Mouse (Mus musculus) intestine, embryonic 15.5 days (tissue): Measurements from ENCODE around the gene Fis1. TPM values are rescaled to one million over a fixed set of nuclear protein-coding genes. Genes with fewer than 3 reads are reported as not detected.

ENCODE experiments used
- ATAC-seq: fragments of 200-750 bp; cut with Nextera tagmentation; 2 replicates; pipeline ENCODE4 v1.8.0; 2017; ENCODE audit warnings: moderate TSS enrichment, moderate library complexity
- H3K27ac ChIP-seq: fragments of 300-500 bp; sonication (generic); 2 replicates; pipeline ENCODE4 v1.5.1; 2015; ENCODE audit warnings: mild to moderate bottlenecking, inconsistent platforms
- H3K27me3 ChIP-seq: fragments of 300-500 bp; sonication (generic); replicated peaks from 2 replicates; pipeline ENCODE4 v1.6.1; 2015; ENCODE audit warnings: inconsistent platforms
- H3K36me3 ChIP-seq: fragments of 300-500 bp; sonication (generic); 2 replicates; pipeline ENCODE4 v1.6.1; 2015; ENCODE audit warnings: inconsistent platforms
- H3K4me1 ChIP-seq: fragments of 300-500 bp; sonication (generic); replicated peaks from 2 replicates; pipeline ENCODE4 v1.6.1; 2015; ENCODE audit warnings: inconsistent platforms
- H3K4me2 ChIP-seq: fragments of 300-500 bp; sonication (generic); replicated peaks from 2 replicates; pipeline ENCODE4 v1.6.1; 2015; ENCODE audit warnings: mild to moderate bottlenecking, inconsistent platforms
- H3K4me3 ChIP-seq: fragments of 300-500 bp; sonication (generic); replicated peaks from 2 replicates; pipeline ENCODE4 v1.5.1; 2015; ENCODE audit warnings: inconsistent platforms
- H3K9ac ChIP-seq: fragments of 300-500 bp; sonication (generic); 2 replicates; pipeline ENCODE4 v1.6.1; 2015; ENCODE audit warnings: inconsistent platforms
- H3K9me3 ChIP-seq: fragments of 300-500 bp; sonication (generic); 2 replicates; pipeline ENCODE4 v1.6.1; 2016; ENCODE audit warnings: inconsistent platforms
- WGBS: fragments of 180-500 bp; shearing (Covaris S2); methylation state at CpG from one replicate; pipeline ENCODE4 v1.1.7; 2015; 5-methylcytosine and 5-hydroxymethylcytosine counted together
- polyA plus RNA-seq: library from polyadenylated mRNA; unstranded; fragments of >200 nt; fragmentation: Nextera tagmentation; extraction: Ambion mirVana; gene quantifications from 2 replicates; pipeline ENCODE4 v1.2.1, GENCODE M21; 2015

The Fis1 gene
- polyA plus RNA-seq = 258 and 259 TPM in 2 replicates

DNA sequence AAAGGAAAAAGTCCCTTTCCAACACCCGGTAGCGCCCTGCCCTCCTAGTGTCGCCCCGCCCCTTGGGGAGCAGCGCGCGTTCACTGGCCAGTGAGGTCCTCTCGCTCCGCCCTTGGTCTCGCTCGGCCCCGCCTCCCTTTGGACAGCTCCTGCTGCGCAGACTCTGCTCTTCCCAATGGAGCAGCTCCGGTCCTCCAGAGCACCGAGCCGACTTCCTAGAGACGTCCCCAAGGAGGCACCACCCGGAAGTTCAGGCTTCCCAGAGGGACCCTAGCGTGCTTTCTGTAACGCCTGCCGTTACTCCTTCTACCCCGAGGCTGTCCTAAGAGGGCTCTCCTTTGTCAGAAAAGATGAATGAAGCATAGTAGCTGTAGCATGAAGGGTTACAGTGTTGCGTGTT, at the start of gene Fis1:
Fis1 (plus strand) TSS at position 261 of the 400 bp plus-strand sequence.
- ATAC-seq = peak; percentile 99
- H3K4me1 ChIP-seq = peaks cover 15% of the 10 kb centered on the region
- WGBS = under 1% methylated on average over 23 of the region's 23 CpGs

DNA sequence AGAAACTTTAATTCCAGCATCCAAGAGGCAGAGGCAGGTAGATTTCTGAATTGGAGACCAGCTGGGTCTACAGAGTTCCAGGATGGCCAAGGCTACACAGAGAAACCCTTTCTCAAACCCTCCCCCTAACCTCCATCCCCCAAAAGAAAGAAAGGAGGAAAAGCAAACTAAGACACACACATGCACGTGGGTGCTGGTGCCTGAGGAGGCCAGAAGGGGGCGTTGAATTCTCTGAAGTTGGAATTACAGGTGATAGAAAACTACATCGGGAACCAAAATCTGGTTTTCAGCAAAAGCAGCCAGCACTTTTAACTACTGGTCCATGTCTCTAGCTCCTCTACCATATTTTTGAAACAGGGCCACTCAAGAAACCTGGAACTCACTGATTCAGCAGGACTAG, 48.5 kb upstream of the Fis1 start:
- Histone ChIP-seq H3K27ac (no peak overlapping the region), H3K9ac (no peak overlapping the region), H3K27me3 (no peaks in the 10 kb centered on the region), H3K4me2 (no peak overlapping the region), H3K36me3 (no peaks in the 10 kb centered on the region), H3K4me1 (peaks cover 4% of the 10 kb centered on the region), H3K4me3 (no peak overlapping the region), H3K9me3 (no peaks in the 10 kb centered on the region)
- no peak for ATAC-seq
- 54% methylated on average over 3 of the region's 3 CpGs for WGBS

More for the DNA sequence above, at the start of gene Fis1:
- peak within 1 kb of the TSS; percentile 55 for H3K4me2 ChIP-seq
- peak within 1 kb of the TSS; percentile 78 for H3K9ac ChIP-seq
- H3K27me3 ChIP-seq = no peaks in the 10 kb centered on the region
- no peaks in the 10 kb centered on the region; the same call in 1 of the 2 replicates for H3K36me3 ChIP-seq
- H3K4me3 ChIP-seq = peak within 1 kb of the TSS; percentile 73
- no peaks in the 10 kb centered on the region for H3K9me3 ChIP-seq
- H3K27ac ChIP-seq = peak within 1 kb of the TSS; percentile 78; the same call in 1 of the 2 replicates

- Histone ChIP-seq H3K27me3 (no peaks in the 10 kb centered on the region), H3K36me3 (no peaks in the 10 kb centered on the region), H3K27ac (no peak overlapping the region), H3K4me2 (no peak overlapping the region), H3K9ac (no peak overlapping the region), H3K4me1 (peaks cover 4% of the 10 kb centered on the region), H3K4me3 (no peak overlapping the region), H3K9me3 (no peaks in the 10 kb centered on the region)
- WGBS = 55% methylated on average over 7 of the region's 7 CpGs
- ATAC-seq = no peak
Measured at GRCm38 (mm10) chr5:136905630-136906029, 47.4 kb upstream of the Fis1 start.

DNA sequence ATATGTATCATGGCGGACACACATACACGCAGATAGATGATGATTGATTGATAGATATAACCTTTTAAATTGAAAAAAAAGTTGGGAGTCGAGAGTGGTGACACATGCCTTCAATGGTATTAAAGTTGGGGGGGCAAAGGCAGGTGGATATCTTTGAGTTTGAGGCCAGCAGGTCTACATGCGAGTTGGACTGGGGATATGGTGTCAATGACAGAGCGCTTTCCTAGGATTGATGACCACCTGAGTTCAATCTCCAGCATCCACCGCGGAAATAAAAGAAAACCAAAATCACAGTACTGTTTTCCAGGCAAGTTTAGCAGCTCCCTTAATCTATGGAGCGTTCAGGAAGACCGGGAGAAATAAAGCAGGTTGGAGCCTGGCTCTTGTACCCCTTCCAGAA, 45.5 kb upstream of the Fis1 start:
- no peaks in the 10 kb centered on the region for H3K27me3 ChIP-seq
- H3K36me3 ChIP-seq = peaks cover 3% of the 10 kb centered on the region; the same call in 1 of the 2 replicates
- H3K27ac ChIP-seq = no peak overlapping the region
- H3K4me2 ChIP-seq = peak overlapping the region; percentile 70
- H3K9ac ChIP-seq = no peak overlapping the region
- peaks cover 4% of the 10 kb centered on the region for H3K4me1 ChIP-seq
- WGBS = 38% methylated on average over 9 of the region's 9 CpGs
- no peaks in the 10 kb centered on the region for H3K9me3 ChIP-seq
- H3K4me3 ChIP-seq = peak overlapping the region; percentile 67
- peak; percentile 55 for ATAC-seq

DNA sequence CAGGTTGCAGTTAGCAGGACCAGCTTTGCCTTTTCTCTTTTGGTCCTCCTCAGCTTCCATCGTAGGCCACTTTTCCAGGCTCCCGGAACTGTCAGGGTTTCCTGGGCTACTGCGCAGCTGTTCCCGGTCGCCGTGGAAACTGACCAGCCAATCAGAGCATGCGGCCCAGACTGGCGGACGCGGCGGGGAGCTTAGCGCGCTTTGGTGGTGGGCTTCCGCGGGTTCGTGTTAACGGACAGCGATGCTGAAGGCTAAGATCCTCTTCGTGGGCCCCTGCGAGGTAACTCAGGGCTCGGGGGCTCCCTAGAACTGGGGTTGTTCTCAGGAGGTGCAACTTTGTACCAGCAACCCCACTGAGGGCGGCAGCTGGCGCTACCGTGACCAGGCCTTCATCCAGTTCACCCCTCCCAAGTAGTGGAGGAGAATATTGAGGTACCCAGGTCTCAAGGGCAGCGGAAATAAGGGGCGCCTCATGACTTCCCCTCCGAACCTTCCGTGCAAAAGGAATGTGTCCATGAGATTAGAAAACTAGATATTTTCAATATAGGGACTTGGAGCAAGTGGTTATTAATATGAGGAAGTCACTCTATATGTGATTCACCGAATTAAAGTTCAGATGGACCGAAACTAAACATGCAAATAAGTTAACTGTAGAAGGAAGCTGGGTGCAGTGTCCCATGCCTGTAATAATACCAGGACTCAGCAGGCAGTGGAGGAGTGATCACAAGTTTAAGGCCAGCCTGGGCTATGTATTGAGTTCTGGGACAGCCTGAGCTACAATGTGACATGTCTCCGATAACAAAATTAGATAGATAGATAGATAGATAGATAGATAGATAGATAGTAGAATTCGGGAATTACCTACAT, 44.9 kb upstream of the Fis1 start, which contains the start of gene Ift22:
Ift22 (plus strand) TSS at position 160 of the 867 bp plus-strand sequence.
- Histone ChIP-seq H3K36me3 (peaks cover 3% of the 10 kb centered on the region; the same call in 1 of the 2 replicates), H3K4me3 (peak within 1 kb of the TSS; percentile 67), H3K9ac (peak within 1 kb of the TSS; percentile 61), H3K27ac (no peak within 1 kb of the TSS), H3K4me2 (peak within 1 kb of the TSS; percentile 70), H3K9me3 (no peaks in the 10 kb centered on the region), H3K27me3 (no peaks in the 10 kb centered on the region), H3K4me1 (peaks cover 4% of the 10 kb centered on the region)
- WGBS = 8% methylated on average over 32 of the region's 32 CpGs
- peak; percentile 96 for ATAC-seq

GRCm38 (mm10) chr5:136914183-136914582, 38.9 kb upstream of the Fis1 start:
- ATAC-seq = no peak
- Histone ChIP-seq H3K4me3 (no peak overlapping the region), H3K9ac (no peak overlapping the region), H3K27ac (no peak overlapping the region), H3K36me3 (peaks cover 3% of the 10 kb centered on the region; the same call in 1 of the 2 replicates), H3K27me3 (no peaks in the 10 kb centered on the region), H3K9me3 (no peaks in the 10 kb centered on the region), H3K4me2 (no peak overlapping the region), H3K4me1 (peaks cover under 1% of the 10 kb centered on the region; the same call in 1 of the 2 replicates)
- WGBS = 92% methylated on average over 3 of the region's 3 CpGs

DNA sequence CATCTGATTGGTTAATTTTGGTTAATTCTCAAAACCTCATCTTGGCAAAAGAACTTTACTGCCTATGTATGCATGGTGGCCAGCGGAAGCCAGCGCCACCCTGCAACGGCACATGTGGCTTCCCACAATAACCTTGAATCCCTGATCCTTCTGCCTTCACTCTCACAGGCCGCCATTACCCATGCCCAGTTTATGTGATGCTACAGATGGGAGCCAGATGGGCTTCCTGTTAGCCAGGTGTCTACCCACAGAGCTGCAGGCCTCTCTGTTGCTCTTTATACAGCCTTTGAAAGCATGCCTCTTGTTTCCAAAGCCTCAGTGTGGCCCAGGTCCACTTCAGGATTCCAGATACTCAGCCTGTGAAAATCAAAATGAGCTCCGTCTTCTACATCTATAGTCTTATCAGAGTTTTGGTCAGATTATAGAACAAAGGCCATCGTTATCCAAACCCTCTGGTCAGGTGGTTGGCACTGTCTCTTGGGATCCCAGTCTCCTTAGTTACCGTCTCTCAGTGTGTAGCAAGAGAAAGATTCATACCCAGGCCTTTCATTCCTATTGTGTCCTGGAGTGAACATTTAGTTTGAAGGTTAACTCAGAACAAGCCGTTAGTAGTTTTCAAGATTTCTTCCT, 35.3 kb upstream of the Fis1 start:
- ATAC-seq = no peak
- no peak overlapping the region for H3K4me3 ChIP-seq
- no peak overlapping the region for H3K4me2 ChIP-seq
- WGBS = 96% methylated on average over 8 of the region's 8 CpGs
- no peak overlapping the region for H3K27ac ChIP-seq
- no peaks in the 10 kb centered on the region for H3K36me3 ChIP-seq
- H3K27me3 ChIP-seq = no peaks in the 10 kb centered on the region
- H3K9me3 ChIP-seq = no peaks in the 10 kb centered on the region
- no peak overlapping the region for H3K9ac ChIP-seq
- peaks cover 6% of the 10 kb centered on the region; the same call in 1 of the 2 replicates for H3K4me1 ChIP-seq

DNA sequence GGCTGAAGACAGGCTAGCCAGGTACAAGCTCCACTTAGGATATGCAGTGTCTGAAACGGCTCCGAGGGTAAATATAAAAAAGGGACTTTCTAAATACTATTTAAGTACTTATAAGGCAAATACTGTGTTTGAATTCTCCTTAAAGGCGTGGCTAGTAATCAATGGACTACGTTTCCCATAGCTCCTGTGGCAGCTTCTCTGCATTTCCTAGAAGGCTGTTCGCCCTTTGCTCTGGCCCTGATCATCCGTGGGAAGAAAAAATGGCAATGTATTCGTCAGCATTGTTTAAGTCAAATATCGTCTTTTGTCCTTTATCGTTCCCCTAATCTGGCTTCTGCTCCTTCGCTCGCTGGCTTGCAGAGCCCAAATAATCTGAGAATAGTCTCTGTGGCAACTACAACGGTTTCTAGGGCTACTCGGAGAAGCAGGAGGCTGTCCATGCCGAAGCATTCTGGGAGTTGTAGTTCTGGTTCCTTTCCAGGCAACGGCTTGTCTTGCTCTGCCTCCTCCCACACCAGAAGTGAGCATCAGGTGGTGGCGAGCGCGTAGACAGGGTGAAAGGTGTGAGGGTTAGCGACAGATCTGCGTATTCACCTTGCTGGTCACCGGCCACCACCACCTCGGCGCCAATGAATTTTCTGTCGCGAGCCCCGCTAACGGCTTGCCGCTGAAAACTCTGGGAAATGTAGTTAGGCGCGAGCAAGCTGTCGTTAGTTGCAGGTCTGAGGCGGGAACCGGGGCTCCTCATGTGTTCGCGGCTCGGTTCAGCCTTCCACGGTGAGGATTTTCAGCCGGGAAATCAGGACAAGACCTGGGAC, 34.2 kb upstream of the Fis1 start:
- H3K36me3 ChIP-seq = no peaks in the 10 kb centered on the region
- WGBS = 2% methylated on average over 38 of the region's 38 CpGs
- peaks cover 6% of the 10 kb centered on the region; the same call in 1 of the 2 replicates for H3K4me1 ChIP-seq
- peak overlapping the region; percentile 61 for H3K9ac ChIP-seq
- H3K9me3 ChIP-seq = no peaks in the 10 kb centered on the region
- no peaks in the 10 kb centered on the region for H3K27me3 ChIP-seq
- peak; percentile 88 for ATAC-seq
- peak overlapping the region; percentile 61 for H3K4me3 ChIP-seq
- H3K4me2 ChIP-seq = peak overlapping the region; percentile 87
- 0 out of 2 replicates have a peak overlapping the region, but pooled peaks have one; percentile 24 for H3K27ac ChIP-seq

GRCm38 (mm10) chr5:136919546-136920301, 33.4 kb upstream of the Fis1 start:
- H3K4me1 ChIP-seq = peaks cover 9% of the 10 kb centered on the region; the same call in 1 of the 2 replicates
- no peak overlapping the region for H3K27ac ChIP-seq
- 20% methylated on average over 18 of the region's 18 CpGs for whole genome bisulfite sequencing
- no peaks in the 10 kb centered on the region for H3K9me3 ChIP-seq
- H3K4me2 ChIP-seq = peak overlapping the region; percentile 87
- peak overlapping the region; percentile 61 for H3K9ac ChIP-seq
- ATAC-seq = no peak
- H3K4me3 ChIP-seq = peak overlapping the region; percentile 61
- H3K27me3 ChIP-seq = no peaks in the 10 kb centered on the region
- no peaks in the 10 kb centered on the region for H3K36me3 ChIP-seq

DNA sequence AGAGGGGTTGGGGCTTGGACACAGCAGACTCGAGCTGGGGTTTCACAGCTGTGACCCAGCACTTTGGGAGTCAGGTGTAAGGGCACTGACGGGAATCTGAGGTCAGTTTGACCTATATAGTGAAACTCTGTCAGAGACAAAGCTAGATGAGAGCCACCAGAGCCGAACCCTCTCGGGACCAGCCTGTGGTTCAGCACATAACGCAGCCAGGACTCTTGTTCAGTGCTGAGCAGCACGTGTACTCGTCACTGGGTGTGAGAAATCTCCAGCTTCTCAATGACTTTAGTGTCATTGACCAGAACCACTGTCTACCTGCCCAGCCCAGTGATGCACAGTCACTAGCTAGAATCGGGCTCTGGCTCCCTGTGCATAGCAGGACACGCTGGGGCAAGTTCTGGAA, 30.2 kb upstream of the Fis1 start:
- H3K36me3 ChIP-seq = no peaks in the 10 kb centered on the region; the same call in 1 of the 2 replicates
- WGBS = 85% methylated on average over 9 of the region's 9 CpGs
- ATAC-seq = no peak

More for the DNA sequence above, 30.2 kb upstream of the Fis1 start:
- Histone ChIP-seq H3K4me3 (no peak overlapping the region), H3K27ac (no peak overlapping the region), H3K27me3 (no peaks in the 10 kb centered on the region), H3K4me1 (peaks cover 9% of the 10 kb centered on the region; the same call in 1 of the 2 replicates), H3K4me2 (no peak overlapping the region), H3K9ac (no peak overlapping the region), H3K9me3 (no peaks in the 10 kb centered on the region)
